Mouse (Mus musculus): Measurements from ENCODE around the gene Os9. TPM values are rescaled to one million over a fixed set of nuclear protein-coding genes. Genes with fewer than 3 reads are reported as not detected.
A peak's percentile ranks its signal among the peaks of the same experiment; 100 is the strongest.
"Not testable (repeated sequence)": the region's sequence is repeated elsewhere in the genome, so short reads cannot be mapped to it uniquely, and the experiment has no call there.

Gene Os9
- polyA plus RNA-seq, 1 experiment = 114 TPM

DNA sequence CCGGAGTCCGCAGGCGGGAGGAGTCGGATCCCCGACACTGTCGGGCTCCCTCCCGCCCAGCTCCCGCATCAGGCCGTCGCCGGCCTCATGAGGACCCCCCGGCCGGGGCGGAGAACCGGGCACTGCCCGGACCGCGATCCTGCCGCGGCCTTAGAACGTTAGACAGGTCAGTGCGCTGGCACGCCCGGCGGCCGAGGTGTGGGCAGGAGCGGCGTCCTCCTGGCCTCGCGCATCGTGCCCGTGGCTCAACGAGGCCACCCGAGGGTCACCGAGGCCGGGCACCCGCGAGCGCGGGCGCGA, 44.4 kb upstream of the Os9 start:
- peak overlapping the region; percentile 5 for H3K27ac ChIP-seq (ENCODE audit: insufficient read depth, low read depth, low read length)
- H3K4me3 ChIP-seq (ENCODE audit: insufficient read depth, low read depth, low read length) = peak overlapping the region; percentile 60
- DNase-seq = peak; percentile 34
- TF ChIP-seq POLR2A (IDR thresholded peaks at IDR 0.05; ENCODE audit: low read depth, low read length) = no peak
- TF ChIP-seq CTCF (conservative IDR thresholded peaks at IDR 0.05; ENCODE audit: insufficient read depth, insufficient read length, low read depth, low read length) = no peak
- H3K4me1 ChIP-seq (ENCODE audit: control insufficient read depth, insufficient read depth, low read length) = 0 out of 2 replicates have a peak, but pooled peaks cover 2% of the 10 kb centered on the region
- 3% methylated on average over 42 of the region's 42 CpGs for WGBS
- H3K27me3 ChIP-seq (replicated peaks; ENCODE audit: control insufficient read depth, insufficient read depth, low read length) = peaks cover 2% of the 10 kb centered on the region; the same call in 1 of the 2 replicates
- no peaks in the 10 kb centered on the region for H3K36me3 ChIP-seq (ENCODE audit: control insufficient read depth, insufficient read depth, low read length)

- Histone ChIP-seq H3K27ac (ENCODE audit: insufficient read depth, low read depth, low read length) (peak within 1 kb of the TSS; percentile 5), H3K4me1 (ENCODE audit: control insufficient read depth, insufficient read depth, low read length) (peaks cover 2% of the 10 kb centered on the region; the same call in 1 of the 2 replicates), H3K4me3 (ENCODE audit: insufficient read depth, low read depth, low read length) (peak within 1 kb of the TSS; percentile 60), H3K36me3 (ENCODE audit: control insufficient read depth, insufficient read depth, low read length) (no peaks in the 10 kb centered on the region), H3K27me3 (replicated peaks; ENCODE audit: control insufficient read depth, insufficient read depth, low read length) (peaks cover 2% of the 10 kb centered on the region; the same call in 1 of the 2 replicates)
- 4% methylated on average over 52 of the region's 52 CpGs for WGBS
- DNase-seq = peak; percentile 72
- TF ChIP-seq POLR2A (IDR thresholded peaks at IDR 0.05; ENCODE audit: low read depth, low read length) (no peak), CTCF (conservative IDR thresholded peaks at IDR 0.05; ENCODE audit: insufficient read depth, insufficient read length, low read depth, low read length) (peak; percentile 77)
Measured at GRCm38 (mm10) chr10:127164631-127165353, 43.9 kb upstream of the Os9 start, which contains the start of gene B4galnt1. B4galnt1 (plus strand) TSS chr10:127165225.

DNA sequence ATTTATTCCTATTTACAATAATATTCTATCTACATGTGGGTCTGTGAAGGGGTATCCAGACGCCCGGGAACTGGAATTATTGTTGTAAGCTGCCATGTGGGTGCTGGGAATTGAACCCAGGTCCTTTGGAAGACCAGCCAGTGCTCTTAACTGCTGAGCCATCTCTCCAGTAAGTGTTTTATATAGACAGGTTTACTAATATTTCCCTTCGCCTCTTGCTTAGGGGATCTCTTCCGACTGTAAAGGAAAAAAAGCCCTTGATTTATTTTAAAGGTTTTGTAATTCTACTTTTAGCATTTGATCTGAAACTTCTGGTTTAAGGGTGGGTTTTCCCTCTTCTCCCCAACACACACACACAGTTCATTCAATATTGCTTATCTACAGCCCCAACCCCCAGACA, 43.3 kb upstream of the Os9 start:
- 92% methylated on average over 4 of the region's 4 CpGs for WGBS
- Histone ChIP-seq H3K4me1 (ENCODE audit: control insufficient read depth, insufficient read depth, low read length) (peaks cover 2% of the 10 kb centered on the region; the same call in 1 of the 2 replicates), H3K27ac (ENCODE audit: insufficient read depth, low read depth, low read length) (no peak overlapping the region), H3K4me3 (ENCODE audit: insufficient read depth, low read depth, low read length) (no peak overlapping the region), H3K27me3 (replicated peaks; ENCODE audit: control insufficient read depth, insufficient read depth, low read length) (peaks cover 2% of the 10 kb centered on the region; the same call in 1 of the 2 replicates), H3K36me3 (ENCODE audit: control insufficient read depth, insufficient read depth, low read length) (no peaks in the 10 kb centered on the region)
- no peak for DNase-seq
- TF ChIP-seq POLR2A (IDR thresholded peaks at IDR 0.05; ENCODE audit: low read depth, low read length) (no peak), CTCF (conservative IDR thresholded peaks at IDR 0.05; ENCODE audit: insufficient read depth, insufficient read length, low read depth, low read length) (no peak)

DNA sequence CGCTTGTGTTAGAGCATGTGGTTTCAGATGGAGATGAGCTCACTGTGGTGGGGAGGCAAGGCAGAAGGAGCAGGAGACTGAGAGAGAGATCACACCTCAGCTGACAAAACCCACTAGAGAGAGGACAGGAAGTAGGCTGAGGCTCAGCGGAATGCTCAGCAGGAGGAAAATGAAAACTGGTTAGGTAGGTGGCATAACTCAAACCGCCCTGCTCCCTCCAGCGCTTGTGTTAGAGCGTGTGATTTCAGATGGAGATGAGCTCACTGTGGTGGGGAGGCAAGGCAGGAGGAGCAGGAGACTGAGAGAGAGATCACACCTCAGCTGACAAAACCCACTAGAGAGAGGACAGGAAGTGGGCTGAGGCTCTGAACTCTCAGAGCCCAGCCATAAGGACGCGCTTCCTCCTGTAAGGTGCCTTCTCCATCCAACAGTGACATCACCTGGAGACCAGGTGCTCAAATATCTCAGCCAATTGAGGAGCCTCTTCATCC, 41.9 kb upstream of the Os9 start:
- not testable (repeated sequence) for H3K36me3 ChIP-seq (ENCODE audit: control insufficient read depth, insufficient read depth, low read length); DNase-seq; H3K4me1 ChIP-seq (ENCODE audit: control insufficient read depth, insufficient read depth, low read length); H3K27ac ChIP-seq (ENCODE audit: insufficient read depth, low read depth, low read length); H3K27me3 ChIP-seq (replicated peaks; ENCODE audit: control insufficient read depth, insufficient read depth, low read length); H3K4me3 ChIP-seq (ENCODE audit: insufficient read depth, low read depth, low read length)
- 64% methylated on average over 7 of the region's 7 CpGs for WGBS

- TF ChIP-seq POLR2A (IDR thresholded peaks at IDR 0.05; ENCODE audit: low read depth, low read length) (no peak), CTCF (conservative IDR thresholded peaks at IDR 0.05; ENCODE audit: insufficient read depth, insufficient read length, low read depth, low read length) (no peak)
Measured at GRCm38 (mm10) chr10:127160728-127161127, 39.8 kb upstream of the Os9 start.

GRCm38 (mm10) chr10:127160081-127160480, 39.1 kb upstream of the Os9 start:
- peaks cover 9% of the 10 kb centered on the region; the same call in 1 of the 2 replicates for H3K4me1 ChIP-seq (ENCODE audit: control insufficient read depth, insufficient read depth, low read length)
- H3K27ac ChIP-seq (ENCODE audit: insufficient read depth, low read depth, low read length) = no peak overlapping the region
- no peak overlapping the region for H3K4me3 ChIP-seq (ENCODE audit: insufficient read depth, low read depth, low read length)
- H3K27me3 ChIP-seq (replicated peaks; ENCODE audit: control insufficient read depth, insufficient read depth, low read length) = no peaks in the 10 kb centered on the region
- 63% methylated on average over 9 of the region's 9 CpGs for WGBS
- DNase-seq = peak; percentile 39
- no peaks in the 10 kb centered on the region for H3K36me3 ChIP-seq (ENCODE audit: control insufficient read depth, insufficient read depth, low read length)
- TF ChIP-seq CTCF (conservative IDR thresholded peaks at IDR 0.05; ENCODE audit: insufficient read depth, insufficient read length, low read depth, low read length) (no peak), POLR2A (IDR thresholded peaks at IDR 0.05; ENCODE audit: low read depth, low read length) (no peak)

More at GRCm38 (mm10) chr10:127160728-127161127, 39.8 kb upstream of the Os9 start:
- Histone ChIP-seq H3K27ac (ENCODE audit: insufficient read depth, low read depth, low read length) (no peak overlapping the region), H3K27me3 (replicated peaks; ENCODE audit: control insufficient read depth, insufficient read depth, low read length) (peaks cover 2% of the 10 kb centered on the region; the same call in 1 of the 2 replicates), H3K36me3 (ENCODE audit: control insufficient read depth, insufficient read depth, low read length) (no peaks in the 10 kb centered on the region), H3K4me1 (ENCODE audit: control insufficient read depth, insufficient read depth, low read length) (peaks cover 8% of the 10 kb centered on the region; the same call in 1 of the 2 replicates), H3K4me3 (ENCODE audit: insufficient read depth, low read depth, low read length) (no peak overlapping the region)
- WGBS = 73% methylated on average over 3 of the region's 3 CpGs
- no peak for DNase-seq

GRCm38 (mm10) chr10:127158471-127158870, 37.5 kb upstream of the Os9 start:
- Histone ChIP-seq H3K4me1 (ENCODE audit: control insufficient read depth, insufficient read depth, low read length) (peaks cover 12% of the 10 kb centered on the region; the same call in 1 of the 2 replicates), H3K27ac (ENCODE audit: insufficient read depth, low read depth, low read length) (no peak overlapping the region), H3K27me3 (replicated peaks; ENCODE audit: control insufficient read depth, insufficient read depth, low read length) (no peaks in the 10 kb centered on the region), H3K36me3 (ENCODE audit: control insufficient read depth, insufficient read depth, low read length) (no peaks in the 10 kb centered on the region), H3K4me3 (ENCODE audit: insufficient read depth, low read depth, low read length) (no peak overlapping the region)
- TF ChIP-seq POLR2A (IDR thresholded peaks at IDR 0.05; ENCODE audit: low read depth, low read length) (no peak), CTCF (conservative IDR thresholded peaks at IDR 0.05; ENCODE audit: insufficient read depth, insufficient read length, low read depth, low read length) (no peak)
- DNase-seq = no peak
- 79% methylated on average over 3 of the region's 3 CpGs for WGBS
